Mouse (Mus musculus) midbrain, embryonic 12.5 days (tissue): ENCODE measurements around the gene Cirbp. TPM values are rescaled to one million over a fixed set of nuclear protein-coding genes. Genes with fewer than 3 reads are reported as not detected.

Experiments
- ATAC-seq: fragments of 200-750 bp; cut with Nextera tagmentation; 2 replicates; pipeline ENCODE4 v1.8.0; 2017; ENCODE audit warnings: low read depth, moderate TSS enrichment, moderate library complexity; ENCODE audit not compliant: low FRiP score
- H3K27ac ChIP-seq: fragments of 300-500 bp; sonication (generic); replicated peaks from 2 replicates; pipeline ENCODE4 v1.5.1; 2016; ENCODE audit warnings: mild to moderate bottlenecking
- H3K27me3 ChIP-seq: fragments of 300-500 bp; sonication (generic); 2 replicates; pipeline ENCODE4 v1.6.1; 2016; ENCODE audit warnings: mild to moderate bottlenecking
- H3K36me3 ChIP-seq: fragments of 300-500 bp; sonication (generic); 2 replicates; pipeline ENCODE4 v1.6.1; 2016
- H3K4me1 ChIP-seq: fragments of 300-500 bp; sonication (generic); 2 replicates; pipeline ENCODE4 v1.6.1; 2016
- H3K4me2 ChIP-seq: fragments of 300-500 bp; sonication (generic); replicated peaks from 2 replicates; pipeline ENCODE4 v1.6.1; 2016; ENCODE audit warnings: mild to moderate bottlenecking, moderate library complexity
- H3K4me3 ChIP-seq: fragments of 300-500 bp; sonication (generic); 2 replicates; pipeline ENCODE4 v1.5.1; 2016; ENCODE audit warnings: mild to moderate bottlenecking
- H3K9ac ChIP-seq: fragments of 300-500 bp; sonication (generic); replicated peaks from 2 replicates; pipeline ENCODE4 v1.6.1; 2016; ENCODE audit warnings: mild to moderate bottlenecking, moderate library complexity
- H3K9me3 ChIP-seq: fragments of 300-500 bp; sonication (generic); 2 replicates; pipeline ENCODE4 v1.6.1; 2016; ENCODE audit warnings: mild to moderate bottlenecking
- WGBS: fragments of 180-500 bp; shearing (Covaris S2); methylation state at CpG from one replicate; pipeline ENCODE4 v1.1.7; 2016; 5-methylcytosine and 5-hydroxymethylcytosine counted together
- polyA plus RNA-seq: library from polyadenylated mRNA; unstranded; fragments of >200 nt; fragmentation: Nextera tagmentation; extraction: Ambion mirVana; gene quantifications from 2 replicates; pipeline ENCODE4 v1.2.1, GENCODE M21; 2016

Gene Cirbp
- polyA plus RNA-seq, 1 experiment from 2014 or later: 233 TPM

GRCm38 (mm10) chr10:80170052-80170451 is 4.3 kb downstream of the Cirbp start:
- Histone ChIP-seq H3K4me1 (peaks cover 65% of the 10 kb centered on the region), H3K9me3 (no peaks in the 10 kb centered on the region), H3K27me3 (no peaks in the 10 kb centered on the region), H3K9ac (0 out of 2 replicates have a peak overlapping the region, but pooled peaks have one; percentile 37), H3K36me3 (peaks cover 34% of the 10 kb centered on the region), H3K4me2 (no peak overlapping the region; the same call in 1 of the 2 replicates), H3K27ac (no peak overlapping the region), H3K4me3 (no peak overlapping the region; the same call in 1 of the 2 replicates)
- ATAC-seq: no peak
- 94% methylated on average over 16 of the region's 16 CpGs for WGBS

- H3K9me3 ChIP-seq: no peaks in the 10 kb centered on the region
- ATAC-seq: no peak
- H3K4me3 ChIP-seq: no peak overlapping the region; the same call in 1 of the 2 replicates
- peaks cover 63% of the 10 kb centered on the region for H3K4me1 ChIP-seq
- no peaks in the 10 kb centered on the region for H3K27me3 ChIP-seq
- 0 out of 2 replicates have a peak overlapping the region, but pooled peaks have one; percentile 2 for H3K27ac ChIP-seq
- peaks cover 36% of the 10 kb centered on the region for H3K36me3 ChIP-seq
- no peak overlapping the region for H3K4me2 ChIP-seq
- 0 out of 2 replicates have a peak overlapping the region, but pooled peaks have one; percentile 4 for H3K9ac ChIP-seq
- WGBS: 98% methylated on average over 19 of the region's 19 CpGs
Measured at GRCm38 (mm10) chr10:80170601-80171021, 4.8 kb downstream of the Cirbp start.

GRCm38 (mm10) chr10:80171252-80171651 is 5.5 kb downstream of the Cirbp start:
- no peak for ATAC-seq
- H3K4me3 ChIP-seq: 0 out of 2 replicates have a peak overlapping the region, but pooled peaks have one; percentile 52

GRCm38 (mm10) chr10:80171760-80172526 is 6.2 kb downstream of the Cirbp start:
- no peaks in the 10 kb centered on the region for H3K9me3 ChIP-seq
- 84% methylated on average over 45 of the region's 45 CpGs for WGBS
- H3K4me3 ChIP-seq: peak overlapping the region; percentile 52; the same call in 1 of the 2 replicates
- H3K9ac ChIP-seq: peak overlapping the region; percentile 47
- H3K4me1 ChIP-seq: peaks cover 59% of the 10 kb centered on the region
- H3K27ac ChIP-seq: peak overlapping the region; percentile 85
- no peak for ATAC-seq
- peaks cover 36% of the 10 kb centered on the region for H3K36me3 ChIP-seq
- peak overlapping the region; percentile 65 for H3K4me2 ChIP-seq
- H3K27me3 ChIP-seq: no peaks in the 10 kb centered on the region

More at GRCm38 (mm10) chr10:80171252-80171651, 5.5 kb downstream of the Cirbp start:
- Histone ChIP-seq H3K36me3 (peaks cover 36% of the 10 kb centered on the region), H3K27ac (peak overlapping the region; percentile 85), H3K4me1 (peaks cover 63% of the 10 kb centered on the region), H3K4me2 (0 out of 2 replicates have a peak overlapping the region, but pooled peaks have one; percentile 65), H3K9me3 (no peaks in the 10 kb centered on the region), H3K27me3 (no peaks in the 10 kb centered on the region), H3K9ac (no peak overlapping the region)
- WGBS: 91% methylated on average over 15 of the region's 15 CpGs

- H3K36me3 ChIP-seq: peaks cover 36% of the 10 kb centered on the region
- H3K4me1 ChIP-seq: peaks cover 60% of the 10 kb centered on the region
- no peaks in the 10 kb centered on the region for H3K27me3 ChIP-seq
- H3K9me3 ChIP-seq: no peaks in the 10 kb centered on the region
- peak within 1 kb of the TSS; percentile 65 for H3K4me2 ChIP-seq
- 7% methylated on average over 34 of the region's 35 CpGs for WGBS
- peak; percentile 64 for ATAC-seq
- H3K9ac ChIP-seq: peak within 1 kb of the TSS; percentile 52
- peak within 1 kb of the TSS; percentile 85 for H3K27ac ChIP-seq
- peak within 1 kb of the TSS; percentile 52 for H3K4me3 ChIP-seq
Measured at GRCm38 (mm10) chr10:80172527-80173292, 6.9 kb downstream of the Cirbp start, which contains the start of gene 1600002K03Rik. Gene 1600002K03Rik, plus strand, starts transcription at chr10:80172944.

GRCm38 (mm10) chr10:80173358-80173757 is 7.6 kb downstream of the Cirbp start:
- H3K9me3 ChIP-seq: no peaks in the 10 kb centered on the region
- peak overlapping the region; percentile 52 for H3K4me3 ChIP-seq
- whole genome bisulfite sequencing: 17% methylated on average over 11 of the region's 11 CpGs
- peak overlapping the region; percentile 65 for H3K4me2 ChIP-seq
- 0 out of 2 replicates have a peak, but pooled peaks cover 3% of the 10 kb centered on the region for H3K27me3 ChIP-seq
- peak overlapping the region; percentile 52; the same call in 1 of the 2 replicates for H3K9ac ChIP-seq
- H3K27ac ChIP-seq: peak overlapping the region; percentile 66
- peaks cover 36% of the 10 kb centered on the region for H3K36me3 ChIP-seq
- H3K4me1 ChIP-seq: peaks cover 66% of the 10 kb centered on the region
- ATAC-seq: no peak

- Histone ChIP-seq H3K4me1 (peaks cover 59% of the 10 kb centered on the region), H3K9ac (no peak overlapping the region), H3K9me3 (no peaks in the 10 kb centered on the region), H3K27ac (no peak overlapping the region), H3K36me3 (peaks cover 36% of the 10 kb centered on the region), H3K4me2 (no peak overlapping the region), H3K27me3 (0 out of 2 replicates have a peak, but pooled peaks cover 3% of the 10 kb centered on the region), H3K4me3 (no peak overlapping the region)
- 86% methylated on average over 10 of the region's 10 CpGs for WGBS
- no peak for ATAC-seq
Measured at GRCm38 (mm10) chr10:80173955-80174640, 8.3 kb downstream of the Cirbp start.

- Histone ChIP-seq H3K9me3 (no peaks in the 10 kb centered on the region), H3K4me3 (no peak overlapping the region), H3K27ac (no peak overlapping the region), H3K36me3 (peaks cover 35% of the 10 kb centered on the region), H3K27me3 (0 out of 2 replicates have a peak, but pooled peaks cover 3% of the 10 kb centered on the region), H3K4me1 (peaks cover 55% of the 10 kb centered on the region), H3K4me2 (no peak overlapping the region), H3K9ac (no peak overlapping the region)
- no peak for ATAC-seq
- 51% methylated on average over 2 of the region's 2 CpGs for whole genome bisulfite sequencing
Measured at GRCm38 (mm10) chr10:80174705-80175104, 8.9 kb downstream of the Cirbp start.

GRCm38 (mm10) chr10:80175536-80176269 is 9.9 kb downstream of the Cirbp start:
- Histone ChIP-seq H3K9ac (no peak overlapping the region), H3K27me3 (0 out of 2 replicates have a peak, but pooled peaks cover 3% of the 10 kb centered on the region), H3K4me2 (no peak overlapping the region; the same call in 1 of the 2 replicates), H3K4me1 (peaks cover 54% of the 10 kb centered on the region), H3K9me3 (no peaks in the 10 kb centered on the region), H3K36me3 (peaks cover 25% of the 10 kb centered on the region), H3K4me3 (no peak overlapping the region), H3K27ac (peak overlapping the region; percentile 91)
- WGBS: 16% methylated on average over 4 of the region's 4 CpGs
- ATAC-seq: no peak

GRCm38 (mm10) chr10:80176270-80176834 is 10.6 kb downstream of the Cirbp start:
- ATAC-seq: no peak
- no peak overlapping the region for H3K4me2 ChIP-seq
- H3K4me1 ChIP-seq: peaks cover 57% of the 10 kb centered on the region
- no peak overlapping the region for H3K4me3 ChIP-seq
- H3K27me3 ChIP-seq: 0 out of 2 replicates have a peak, but pooled peaks cover 3% of the 10 kb centered on the region
- H3K9ac ChIP-seq: 0 out of 2 replicates have a peak overlapping the region, but pooled peaks have one; percentile 17
- peaks cover 19% of the 10 kb centered on the region for H3K36me3 ChIP-seq
- H3K27ac ChIP-seq: peak overlapping the region; percentile 91
- H3K9me3 ChIP-seq: no peaks in the 10 kb centered on the region
- 72% methylated on average over 5 of the region's 5 CpGs for WGBS
